Mouse (Mus musculus) kidney, embryonic 15.5 days (tissue): ENCODE results near the gene Ikzf2. TPM values are rescaled to one million over a fixed set of nuclear protein-coding genes. Genes with fewer than 3 reads are reported as not detected.
A peak's percentile ranks its signal among the peaks of the same experiment; 100 is the strongest.

Experiments used
- ATAC-seq: fragments of 200-750 bp; cut with Nextera tagmentation; replicated peaks from 2 replicates; pipeline ENCODE4 v1.8.0; 2017; ENCODE audit warnings: moderate TSS enrichment; ENCODE audit not compliant: low FRiP score
- H3K27ac ChIP-seq: fragments of 300-500 bp; sonication (generic); 2 replicates; pipeline ENCODE4 v1.5.1; 2015; ENCODE audit warnings: mild to moderate bottlenecking, inconsistent platforms
- H3K27me3 ChIP-seq: fragments of 300-500 bp; sonication (generic); 2 replicates; pipeline ENCODE4 v1.6.1; 2015; ENCODE audit warnings: inconsistent platforms
- H3K36me3 ChIP-seq: fragments of 300-500 bp; sonication (generic); 2 replicates; pipeline ENCODE4 v1.6.1; 2015; ENCODE audit warnings: inconsistent platforms
- H3K4me1 ChIP-seq: fragments of 300-500 bp; sonication (generic); 2 replicates; pipeline ENCODE4 v1.6.1; 2015; ENCODE audit warnings: inconsistent platforms
- H3K4me2 ChIP-seq: fragments of 300-500 bp; sonication (generic); 2 replicates; pipeline ENCODE4 v1.6.1; 2015; ENCODE audit warnings: moderate library complexity, mild to moderate bottlenecking, inconsistent platforms
- H3K4me3 ChIP-seq: fragments of 300-500 bp; sonication (generic); replicated peaks from 2 replicates; pipeline ENCODE4 v1.5.1; 2015; ENCODE audit warnings: mild to moderate bottlenecking, inconsistent platforms
- H3K9ac ChIP-seq: fragments of 300-500 bp; sonication (generic); 2 replicates; pipeline ENCODE4 v1.6.1; 2015; ENCODE audit warnings: mild to moderate bottlenecking, inconsistent platforms
- H3K9me3 ChIP-seq: fragments of 300-500 bp; sonication (generic); replicated peaks from 2 replicates; pipeline ENCODE4 v1.6.1; 2016; ENCODE audit warnings: inconsistent platforms
- WGBS: fragments of 180-500 bp; shearing (Covaris S2); methylation state at CpG from one replicate; pipeline ENCODE4 v1.1.7; 2015; ENCODE audit warnings: mixed read lengths; 5-methylcytosine and 5-hydroxymethylcytosine counted together
- polyA plus RNA-seq: library from polyadenylated mRNA; unstranded; fragments of >200 nt; fragmentation: Nextera tagmentation; extraction: Ambion mirVana; gene quantifications from 2 replicates; pipeline ENCODE4 v1.2.1, GENCODE M21; 2015

The Ikzf2 gene
- polyA plus RNA-seq, result 3.7 and 4.1 TPM in 2 replicates

GRCm38 (mm10) chr1:69687076-69687991 is at the start of gene Ikzf2:
Gene Ikzf2 (minus strand): TSS chr1:69687245.
- Histone ChIP-seq H3K4me3 (peak within 1 kb of the TSS; percentile 84), H3K27me3 (no peaks in the 10 kb centered on the region), H3K9ac (peak within 1 kb of the TSS; percentile 60), H3K4me1 (peaks cover 7% of the 10 kb centered on the region), H3K27ac (peak within 1 kb of the TSS; percentile 92), H3K36me3 (no peaks in the 10 kb centered on the region), H3K9me3 (no peaks in the 10 kb centered on the region), H3K4me2 (peak within 1 kb of the TSS; percentile 75)
- ATAC-seq, result peak; percentile 92
- WGBS, result under 1% methylated on average over 49 of the region's 105 CpGs

GRCm38 (mm10) chr1:69729729-69730128 is 42.7 kb upstream of the Ikzf2 start:
- ATAC-seq, result no peak
- Histone ChIP-seq H3K4me2 (no peak overlapping the region), H3K9ac (no peak overlapping the region), H3K27ac (no peak overlapping the region), H3K4me3 (no peak overlapping the region), H3K4me1 (no peaks in the 10 kb centered on the region), H3K27me3 (no peaks in the 10 kb centered on the region), H3K9me3 (no peaks in the 10 kb centered on the region), H3K36me3 (no peaks in the 10 kb centered on the region)
- WGBS, result 64% methylated on average over 1 of the region's 1 CpGs

GRCm38 (mm10) chr1:69729031-69729679 is 42.1 kb upstream of the Ikzf2 start:
- no peak overlapping the region for H3K27ac ChIP-seq
- no peaks in the 10 kb centered on the region for H3K36me3 ChIP-seq
- no peak for ATAC-seq
- 40% methylated on average over 5 of the region's 5 CpGs for WGBS
- H3K4me1 ChIP-seq, result no peaks in the 10 kb centered on the region
- no peak overlapping the region for H3K4me3 ChIP-seq
- H3K9me3 ChIP-seq, result no peaks in the 10 kb centered on the region
- H3K9ac ChIP-seq, result no peak overlapping the region
- H3K4me2 ChIP-seq, result no peak overlapping the region
- no peaks in the 10 kb centered on the region for H3K27me3 ChIP-seq

- Histone ChIP-seq H3K4me3 (no peak overlapping the region), H3K9me3 (no peaks in the 10 kb centered on the region), H3K27me3 (no peaks in the 10 kb centered on the region), H3K9ac (no peak overlapping the region), H3K27ac (no peak overlapping the region), H3K4me1 (no peaks in the 10 kb centered on the region), H3K4me2 (no peak overlapping the region), H3K36me3 (no peaks in the 10 kb centered on the region)
- ATAC-seq, result no peak
- WGBS, result 43% methylated on average over 5 of the region's 5 CpGs
Measured at GRCm38 (mm10) chr1:69727968-69728367, 40.9 kb upstream of the Ikzf2 start.

- no peak overlapping the region for H3K27ac ChIP-seq
- no peak overlapping the region for H3K4me2 ChIP-seq
- H3K4me1 ChIP-seq, result no peaks in the 10 kb centered on the region
- no peaks in the 10 kb centered on the region for H3K9me3 ChIP-seq
- H3K9ac ChIP-seq, result no peak overlapping the region
- 80% methylated on average over 3 of the region's 3 CpGs for WGBS
- no peaks in the 10 kb centered on the region for H3K36me3 ChIP-seq
- no peak for ATAC-seq
- no peak overlapping the region for H3K4me3 ChIP-seq
- H3K27me3 ChIP-seq, result no peaks in the 10 kb centered on the region
Measured at GRCm38 (mm10) chr1:69717107-69717506, 30.1 kb upstream of the Ikzf2 start.

- Histone ChIP-seq H3K4me3 (no peak overlapping the region), H3K4me1 (no peaks in the 10 kb centered on the region), H3K27me3 (no peaks in the 10 kb centered on the region), H3K9ac (no peak overlapping the region), H3K27ac (no peak overlapping the region), H3K4me2 (no peak overlapping the region), H3K36me3 (no peaks in the 10 kb centered on the region), H3K9me3 (no peaks in the 10 kb centered on the region)
- ATAC-seq, result no peak
- WGBS, result 85% methylated on average over 1 of the region's 1 CpGs
Measured at GRCm38 (mm10) chr1:69708571-69708970, 21.5 kb upstream of the Ikzf2 start.

- H3K4me1 ChIP-seq, result no peaks in the 10 kb centered on the region
- 90% methylated on average over 3 of the region's 3 CpGs for WGBS
Measured at GRCm38 (mm10) chr1:69703506-69704156, 16.6 kb upstream of the Ikzf2 start.

GRCm38 (mm10) chr1:69691946-69692345 is 4.9 kb upstream of the Ikzf2 start:
- no peak for ATAC-seq
- Histone ChIP-seq H3K9me3 (no peaks in the 10 kb centered on the region), H3K27ac (no peak overlapping the region), H3K27me3 (no peaks in the 10 kb centered on the region), H3K4me1 (peaks cover 7% of the 10 kb centered on the region; the same call in 1 of the 2 replicates), H3K4me3 (no peak overlapping the region), H3K4me2 (no peak overlapping the region), H3K36me3 (no peaks in the 10 kb centered on the region), H3K9ac (no peak overlapping the region)
- 79% methylated on average over 6 of the region's 6 CpGs for WGBS

More at GRCm38 (mm10) chr1:69703506-69704156, 16.6 kb upstream of the Ikzf2 start:
- no peak overlapping the region for H3K9ac ChIP-seq
- ATAC-seq, result no peak
- no peak overlapping the region for H3K27ac ChIP-seq
- H3K27me3 ChIP-seq, result no peaks in the 10 kb centered on the region
- no peak overlapping the region for H3K4me2 ChIP-seq
- H3K9me3 ChIP-seq, result no peaks in the 10 kb centered on the region
- H3K4me3 ChIP-seq, result no peak overlapping the region
- H3K36me3 ChIP-seq, result no peaks in the 10 kb centered on the region

GRCm38 (mm10) chr1:69688961-69689360 is 1.9 kb upstream of the Ikzf2 start:
- Histone ChIP-seq H3K4me3 (no peak overlapping the region; the same call in 1 of the 2 replicates), H3K9ac (no peak overlapping the region), H3K27me3 (no peaks in the 10 kb centered on the region), H3K4me1 (peaks cover 7% of the 10 kb centered on the region), H3K27ac (no peak overlapping the region), H3K36me3 (no peaks in the 10 kb centered on the region), H3K4me2 (peak overlapping the region; percentile 38), H3K9me3 (no peaks in the 10 kb centered on the region)
- WGBS, result under 1% methylated on average over 5 of the region's 5 CpGs
- peak; percentile 47; the same call in 1 of the 2 replicates for ATAC-seq

- H3K4me2 ChIP-seq, result peak overlapping the region; percentile 75
- no peak for ATAC-seq
- peak overlapping the region; percentile 92; the same call in 1 of the 2 replicates for H3K27ac ChIP-seq
- WGBS, result 16% methylated on average over 4 of the region's 4 CpGs
- no peaks in the 10 kb centered on the region for H3K9me3 ChIP-seq
- H3K9ac ChIP-seq, result peak overlapping the region; percentile 60; the same call in 1 of the 2 replicates
- H3K27me3 ChIP-seq, result no peaks in the 10 kb centered on the region
- peak overlapping the region; percentile 84 for H3K4me3 ChIP-seq
- H3K36me3 ChIP-seq, result no peaks in the 10 kb centered on the region
- peaks cover 7% of the 10 kb centered on the region for H3K4me1 ChIP-seq
Measured at GRCm38 (mm10) chr1:69688118-69688517, 1.1 kb upstream of the Ikzf2 start.

GRCm38 (mm10) chr1:69686741-69687075 is 337 bp downstream of the Ikzf2 start:
- H3K4me3 ChIP-seq, result peak overlapping the region; percentile 84
- H3K4me1 ChIP-seq, result peaks cover 7% of the 10 kb centered on the region
- H3K4me2 ChIP-seq, result peak overlapping the region; percentile 75
- ATAC-seq, result no peak
- 0% methylated on average over 6 of the region's 6 CpGs for WGBS
- H3K9ac ChIP-seq, result peak overlapping the region; percentile 60
- H3K27ac ChIP-seq, result peak overlapping the region; percentile 92
- no peaks in the 10 kb centered on the region for H3K36me3 ChIP-seq
- no peaks in the 10 kb centered on the region for H3K27me3 ChIP-seq
- no peaks in the 10 kb centered on the region for H3K9me3 ChIP-seq
